Comparison of ENCODE assay signal across 22 mouse cellular contexts in genomic region chr2:35825157-35825556, GRCm38 (mm10).
DNase-seq lines count a peak whose midpoint lies in the region; ATAC-seq and TF ChIP-seq lines count a peak whose summit lies in the region.
"Had no signal": no experiment of that assay in that cellular context is flagged by ENCODE, and none has a peak within 500 bp of the region (broad histone marks: within the 10 kb centered on the region; RNA-seq: fewer than 3 reads in every experiment).

No protein-coding gene starts in this region.

- DNase-seq in heart, embryonic 10.5 days (ENCODE audit: low spot score), result no peak
- DNase-seq in heart, adult 18-20 months, result no peak
- no peak for DNase-seq in heart, postnatal 14 days
- no peak for DNase-seq in hindbrain, postnatal 0 days (ENCODE audit: low spot score)
- no peak for DNase-seq in hindbrain, embryonic 14.5 days (ENCODE audit: low spot score)
- DNase-seq: adrenal gland, postnatal 14 days; cerebellum, adult 11-12 months; cerebellum, adult 9-10 months; cerebellum, postnatal 36 days; gastrocnemius, adult 2 months; gastrocnemius, postnatal 25 days; kidney, adult 8-10 months had no signal

- intact Hi-C loops in heart, postnatal 14 days (cut with DNase I), result no loop called here

- no peak overlapping the region for H3K4me2 ChIP-seq in heart, embryonic 14.5 days (ENCODE audit: low read length)
- no peak overlapping the region for H3K4me2 ChIP-seq in hindbrain, postnatal 0 days (ENCODE audit: low read depth, low read length)
- no peak overlapping the region for H3K4me2 ChIP-seq in hindbrain, embryonic 14.5 days (replicated peaks)
- no peak overlapping the region for H3K4me2 ChIP-seq in embryonic facial prominence, embryonic 15.5 days (replicated peaks)
- H3K4me2 ChIP-seq: forebrain, embryonic 12.5 days; hindbrain, embryonic 15.5 days had no signal

- H3K27ac ChIP-seq in heart, embryonic 10.5 days, result peak overlapping the region; percentile 29; the same call in 1 of the 2 replicates
- H3K27ac ChIP-seq in heart, embryonic 14.5 days (replicated peaks in 1 of 2; ENCODE audit: control insufficient read depth in 1 of 2, insufficient read depth in 1 of 2, low read depth in 2 of 2, low read length in 2 of 2), result peak overlapping the region; percentile 47 to 56; a peak in 3 of 4 replicates
- no peak overlapping the region for H3K27ac ChIP-seq in hindbrain, postnatal 0 days
- H3K27ac ChIP-seq in hindbrain, embryonic 14.5 days, result no peak overlapping the region
- H3K27ac ChIP-seq in embryonic facial prominence, embryonic 15.5 days (replicated peaks), result no peak overlapping the region
- H3K27ac ChIP-seq: forebrain, embryonic 12.5 days; gastrocnemius, adult 2 months; hindbrain, embryonic 10.5 days; hindbrain, embryonic 15.5 days had no signal

- ATAC-seq in heart, embryonic 14.5 days (ENCODE audit: insufficient number of reproducible peaks, insufficient read depth, low FRiP score, low read depth), result no peak
- 0 out of 2 replicates have a peak, but pooled peaks have one; percentile 27 for ATAC-seq in hindbrain, postnatal 0 days
- no peak for ATAC-seq in hindbrain, embryonic 14.5 days (ENCODE audit: low FRiP score)
- ATAC-seq in embryonic facial prominence, embryonic 15.5 days (ENCODE audit: insufficient number of reproducible peaks, low FRiP score, low TSS enrichment, low read depth), result 0 out of 2 replicates have a peak, but pooled peaks have one; percentile 29
- ATAC-seq: activated CD4-positive, CD25-positive, alpha-beta regulatory T cell, adult 4 months; forebrain, embryonic 16.5 days; inflammation-experienced regulatory T-cells, adult 6 months; intestine, postnatal 0 days; Patski had no signal

- WGBS in heart, embryonic 10.5 days, result 64% methylated on average over 7 of the region's 7 CpGs
- 23% methylated on average over 7 of the region's 7 CpGs for WGBS in heart, embryonic 14.5 days
- 59% methylated on average over 7 of the region's 7 CpGs for WGBS in hindbrain, postnatal 0 days
- WGBS in hindbrain, embryonic 14.5 days, result 76% methylated on average over 7 of the region's 7 CpGs
- WGBS in embryonic facial prominence, embryonic 15.5 days, result 43% methylated on average over 7 of the region's 7 CpGs

- H3K4me3 ChIP-seq in heart, embryonic 10.5 days, result no peak overlapping the region
- no peak overlapping the region for H3K4me3 ChIP-seq in heart, embryonic 14.5 days (ENCODE audit: control insufficient read depth in 1 of 2, insufficient read depth in 1 of 2, low read depth in 1 of 2, low read length in 2 of 2)
- no peak overlapping the region for H3K4me3 ChIP-seq in hindbrain, postnatal 0 days (ENCODE audit: low read length)
- H3K4me3 ChIP-seq in hindbrain, embryonic 14.5 days (replicated peaks; ENCODE audit: low read length), result no peak overlapping the region
- no peak overlapping the region for H3K4me3 ChIP-seq in embryonic facial prominence, embryonic 15.5 days (replicated peaks)
- H3K4me3 ChIP-seq: forebrain, embryonic 12.5 days; gastrocnemius, adult 2 months; hindbrain, embryonic 10.5 days; hindbrain, embryonic 15.5 days had no signal

- no peaks in the 10 kb centered on the region for H3K9me3 ChIP-seq in heart, embryonic 10.5 days
- H3K9me3 ChIP-seq in heart, embryonic 14.5 days (ENCODE audit: control insufficient read depth, low read length), result no peaks in the 10 kb centered on the region
- H3K9me3 ChIP-seq in hindbrain, postnatal 0 days (ENCODE audit: low read length), result no peaks in the 10 kb centered on the region
- H3K9me3 ChIP-seq in hindbrain, embryonic 14.5 days (ENCODE audit: control insufficient read depth, low read length), result no peaks in the 10 kb centered on the region
- no peaks in the 10 kb centered on the region for H3K9me3 ChIP-seq in embryonic facial prominence, embryonic 15.5 days (replicated peaks)
- H3K9me3 ChIP-seq: forebrain, embryonic 12.5 days; hindbrain, embryonic 10.5 days; hindbrain, embryonic 15.5 days had no signal

- peak overlapping the region; percentile 1; the same call in 1 of the 2 replicates for H3K9ac ChIP-seq in heart, embryonic 14.5 days (ENCODE audit: low read length)
- H3K9ac ChIP-seq in hindbrain, postnatal 0 days (replicated peaks; ENCODE audit: low read length), result no peak overlapping the region
- H3K9ac ChIP-seq in hindbrain, embryonic 14.5 days, result no peak overlapping the region
- H3K9ac ChIP-seq in embryonic facial prominence, embryonic 15.5 days, result no peak overlapping the region
- H3K9ac ChIP-seq: forebrain, embryonic 12.5 days; hindbrain, embryonic 15.5 days had no signal

- H3K4me1 ChIP-seq in heart, embryonic 10.5 days, result peaks cover 12% of the 10 kb centered on the region
- peaks cover 10 to 14% of the 10 kb centered on the region in 2 experiments for H3K4me1 ChIP-seq in heart, embryonic 14.5 days (ENCODE audit: control insufficient read depth in 2 of 2, insufficient read depth in 2 of 2, low read length in 2 of 2)
- H3K4me1 ChIP-seq in hindbrain, postnatal 0 days (ENCODE audit: insufficient read depth, low read length), result no peaks in the 10 kb centered on the region
- no peaks in the 10 kb centered on the region for H3K4me1 ChIP-seq in hindbrain, embryonic 14.5 days (replicated peaks; ENCODE audit: control insufficient read depth, insufficient read depth, low read length)
- H3K4me1 ChIP-seq in embryonic facial prominence, embryonic 15.5 days, result 0 out of 2 replicates have a peak, but pooled peaks cover 3% of the 10 kb centered on the region
- H3K4me1 ChIP-seq: forebrain, embryonic 12.5 days; hindbrain, embryonic 15.5 days had no signal

- no peak for TF ChIP-seq CTCF in hindbrain, postnatal 0 days (IDR thresholded peaks at IDR 0.05; ENCODE audit: low read depth)

- H3K36me3 ChIP-seq in heart, embryonic 10.5 days, result no peaks in the 10 kb centered on the region
- no peaks in the 10 kb centered on the region for H3K36me3 ChIP-seq in heart, embryonic 14.5 days (ENCODE audit: control insufficient read depth, insufficient read depth, low read length)
- no peaks in the 10 kb centered on the region for H3K36me3 ChIP-seq in hindbrain, postnatal 0 days (ENCODE audit: insufficient read depth, low read length)
- no peaks in the 10 kb centered on the region for H3K36me3 ChIP-seq in hindbrain, embryonic 14.5 days (replicated peaks; ENCODE audit: control insufficient read depth, insufficient read depth)
- no peaks in the 10 kb centered on the region for H3K36me3 ChIP-seq in embryonic facial prominence, embryonic 15.5 days
- H3K36me3 ChIP-seq: forebrain, embryonic 12.5 days; hindbrain, embryonic 10.5 days; hindbrain, embryonic 15.5 days had no signal

- peaks cover 5% of the 10 kb centered on the region; the same call in 1 of the 2 replicates for H3K27me3 ChIP-seq in heart, embryonic 10.5 days (ENCODE audit: insufficient read depth, poor library complexity, severe bottlenecking)
- no peaks in the 10 kb centered on the region for H3K27me3 ChIP-seq in heart, embryonic 14.5 days (ENCODE audit: control insufficient read depth, insufficient read depth, low read length)
- H3K27me3 ChIP-seq in hindbrain, postnatal 0 days (ENCODE audit: insufficient read depth, low read length), result no peaks in the 10 kb centered on the region
- H3K27me3 ChIP-seq in hindbrain, embryonic 14.5 days (ENCODE audit: control insufficient read depth, insufficient read depth, low read length), result no peaks in the 10 kb centered on the region
- no peaks in the 10 kb centered on the region for H3K27me3 ChIP-seq in embryonic facial prominence, embryonic 15.5 days
- H3K27me3 ChIP-seq: forebrain, embryonic 12.5 days; hindbrain, embryonic 15.5 days; Patski had no signal

Comparison
In these comparisons a context has a peak if more than half of its experiments do, and no peak if none do; other contexts are left out.
1. ATAC-seq: peak in hindbrain, postnatal 0 days (single experiment) and embryonic facial prominence, embryonic 15.5 days (single experiment); none in heart, embryonic 14.5 days (single experiment) and hindbrain, embryonic 14.5 days (single experiment).
2. H3K27ac ChIP-seq: peak in heart, embryonic 10.5 days (single experiment) and heart, embryonic 14.5 days (2 of 2); none in hindbrain, postnatal 0 days (single experiment), hindbrain, embryonic 14.5 days (single experiment) and embryonic facial prominence, embryonic 15.5 days (single experiment).